Mouse (Mus musculus) embryonic facial prominence, embryonic 10.5 days (tissue): ENCODE measurements at regions not wholly inside any gene's neighbourhood (a gene's known extent, or its start where the extent isn't known, plus 50 kb on each side); places are given as distances from the start of the nearest gene placed in this dataset.
"Not testable (repeated sequence)": the region's sequence is repeated elsewhere in the genome, so short reads cannot be mapped to it uniquely, and the experiment has no call there.

Experiments used
- DNase-seq: peaks from one replicate; pipeline ENCODE4 v3.0.0-alpha.2; 2017; ENCODE audit warnings: low spot score
- H3K27ac ChIP-seq: fragments of 300-500 bp; sonication (generic); replicated peaks from 2 replicates; pipeline ENCODE4 v1.5.1; 2016; ENCODE audit warnings: mild to moderate bottlenecking
- H3K27me3 ChIP-seq: fragments of 300-500 bp; sonication (generic); replicated peaks from 2 replicates; pipeline ENCODE4 v1.6.1; 2016; ENCODE audit warnings: low read depth, mild to moderate bottlenecking; ENCODE audit not compliant: poor library complexity, severe bottlenecking
- H3K36me3 ChIP-seq: fragments of 300-500 bp; sonication (generic); replicated peaks from 2 replicates; pipeline ENCODE4 v1.6.1; 2016; ENCODE audit warnings: mild to moderate bottlenecking, moderate library complexity
- H3K4me1 ChIP-seq: fragments of 300-500 bp; sonication (generic); 2 replicates; pipeline ENCODE4 v1.6.1; 2016
- H3K4me3 ChIP-seq: fragments of 300-500 bp; sonication (generic); 2 replicates; pipeline ENCODE4 v1.5.1; 2016; ENCODE audit warnings: mild to moderate bottlenecking, moderate library complexity
- H3K9me3 ChIP-seq: fragments of 300-500 bp; sonication (generic); 2 replicates; pipeline ENCODE4 v1.6.1; 2016; ENCODE audit warnings: mild to moderate bottlenecking
- WGBS: fragments of 180-500 bp; shearing (Covaris S2); methylation state at CpG from one replicate; pipeline ENCODE4 v1.1.7; 2016; 5-methylcytosine and 5-hydroxymethylcytosine counted together

DNA sequence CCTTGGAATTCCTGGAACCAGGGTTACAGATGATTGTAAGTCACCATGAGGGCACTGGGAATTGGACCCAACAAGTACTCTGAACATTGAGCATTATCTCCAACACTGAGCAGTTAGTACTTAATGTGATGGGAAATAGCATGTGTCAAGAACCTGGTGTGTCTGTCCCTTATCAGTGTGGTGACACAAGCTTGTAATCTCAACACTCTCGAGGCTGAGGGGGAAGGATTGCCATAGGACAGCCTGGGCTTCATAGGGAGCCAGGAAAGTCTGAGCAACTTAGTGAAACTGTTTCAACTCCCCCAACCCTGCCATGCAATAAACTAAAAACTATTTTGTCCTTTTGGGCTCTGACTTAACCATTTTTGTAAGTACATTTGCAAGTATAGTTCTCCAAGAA lies 100.0 kb downstream of the Wdr20rt start:
- H3K4me1 ChIP-seq: no peaks in the 10 kb centered on the region
- no peak for DNase-seq
- no peaks in the 10 kb centered on the region for H3K9me3 ChIP-seq
- H3K27me3 ChIP-seq: no peaks in the 10 kb centered on the region
- WGBS: 71% methylated on average over 1 of the region's 1 CpGs
- H3K36me3 ChIP-seq: no peaks in the 10 kb centered on the region
- no peak overlapping the region for H3K27ac ChIP-seq
- H3K4me3 ChIP-seq: no peak overlapping the region

DNA sequence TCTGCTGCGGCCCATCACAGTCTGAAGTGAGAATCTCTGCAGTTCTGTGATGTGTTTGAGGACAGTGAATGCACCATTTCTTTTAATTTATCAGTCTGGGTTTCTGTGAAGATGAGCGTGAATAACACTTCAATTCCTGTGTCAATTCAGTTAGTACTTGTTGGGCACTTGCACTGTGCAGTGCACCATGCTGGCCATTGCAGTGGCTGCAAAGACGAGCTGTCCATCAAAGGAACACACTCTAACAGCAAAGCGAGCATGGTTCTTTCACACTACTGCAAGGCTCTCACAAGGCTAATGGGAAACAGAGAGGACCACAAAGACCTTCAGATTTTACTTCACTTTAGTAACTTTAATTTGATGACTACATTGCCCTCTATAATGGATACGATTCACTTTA lies 103.2 kb downstream of the Wdr20rt start:
- WGBS: 75% methylated on average over 5 of the region's 5 CpGs
- no peaks in the 10 kb centered on the region for H3K4me1 ChIP-seq
- H3K4me3 ChIP-seq: no peak overlapping the region
- DNase-seq: no peak
- H3K9me3 ChIP-seq: no peaks in the 10 kb centered on the region
- no peaks in the 10 kb centered on the region for H3K36me3 ChIP-seq
- no peaks in the 10 kb centered on the region for H3K27me3 ChIP-seq
- no peak overlapping the region for H3K27ac ChIP-seq

DNA sequence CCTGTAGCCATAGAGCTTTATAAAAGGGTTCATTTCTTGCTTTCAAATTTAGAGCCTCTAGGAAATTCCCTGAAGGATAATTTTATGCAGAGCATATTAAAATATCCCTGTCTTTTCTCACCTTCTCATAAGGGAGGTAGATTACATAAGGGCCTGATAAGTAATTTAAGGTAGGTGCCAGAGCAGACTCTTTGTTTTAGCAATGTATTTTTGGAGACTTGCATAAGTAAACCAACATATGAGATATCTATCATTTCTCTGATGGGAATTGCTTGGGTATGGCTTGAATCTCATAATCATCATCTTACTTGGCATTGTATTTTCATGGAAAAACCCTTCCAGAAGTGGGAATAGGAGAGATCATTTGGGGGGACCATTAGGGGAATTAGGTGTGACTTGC lies 104.4 kb downstream of the Wdr20rt start:
- no peaks in the 10 kb centered on the region for H3K27me3 ChIP-seq
- H3K4me3 ChIP-seq: no peak overlapping the region
- no peak overlapping the region for H3K27ac ChIP-seq
- H3K9me3 ChIP-seq: no peaks in the 10 kb centered on the region
- no peaks in the 10 kb centered on the region for H3K4me1 ChIP-seq
- DNase-seq: no peak
- H3K36me3 ChIP-seq: no peaks in the 10 kb centered on the region

- no peaks in the 10 kb centered on the region for H3K9me3 ChIP-seq
- H3K4me1 ChIP-seq: no peaks in the 10 kb centered on the region
- WGBS: 71% methylated on average over 2 of the region's 2 CpGs
- no peak overlapping the region for H3K4me3 ChIP-seq
- no peaks in the 10 kb centered on the region for H3K36me3 ChIP-seq
- H3K27me3 ChIP-seq: no peaks in the 10 kb centered on the region
- H3K27ac ChIP-seq: no peak overlapping the region
- DNase-seq: no peak
These were observed 114.7 kb downstream of the Wdr20rt start for GRCm38 (mm10) chr12:65340009-65340408.

DNA sequence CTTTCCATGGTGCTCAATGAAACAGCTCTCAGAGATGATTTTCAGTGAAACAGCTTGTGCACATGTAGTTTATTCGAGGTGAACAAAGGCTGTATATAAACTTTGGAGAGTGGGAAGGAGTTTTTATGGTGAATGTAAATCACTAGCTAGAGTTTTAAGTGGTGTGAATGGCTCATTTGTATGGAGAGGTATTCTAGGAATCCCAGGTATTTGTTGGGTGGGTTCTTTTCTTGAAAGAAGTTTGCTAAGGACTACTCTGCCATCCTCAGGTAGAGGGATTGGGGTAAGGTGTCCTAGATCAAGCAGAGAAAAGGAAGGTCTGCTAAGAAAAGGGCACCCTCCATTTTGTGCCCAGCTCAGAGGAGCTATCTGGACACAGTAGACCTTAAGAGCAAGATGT lies 121.9 kb downstream of the Wdr20rt start:
- H3K9me3 ChIP-seq: no peaks in the 10 kb centered on the region
- no peak for DNase-seq
- no peaks in the 10 kb centered on the region for H3K36me3 ChIP-seq
- H3K27ac ChIP-seq: no peak overlapping the region
- 0 out of 2 replicates have a peak, but pooled peaks cover 2% of the 10 kb centered on the region for H3K4me1 ChIP-seq
- WGBS: 65% methylated on average over 1 of the region's 1 CpGs
- H3K4me3 ChIP-seq: no peak overlapping the region
- H3K27me3 ChIP-seq: no peaks in the 10 kb centered on the region

- H3K36me3 ChIP-seq: no peaks in the 10 kb centered on the region
- H3K27me3 ChIP-seq: no peaks in the 10 kb centered on the region
- DNase-seq: no peak
- 0 out of 2 replicates have a peak, but pooled peaks cover 2% of the 10 kb centered on the region for H3K4me1 ChIP-seq
- WGBS: 79% methylated on average over 4 of the region's 4 CpGs
- no peak overlapping the region for H3K27ac ChIP-seq
- no peak overlapping the region for H3K4me3 ChIP-seq
- H3K9me3 ChIP-seq: no peaks in the 10 kb centered on the region
These were observed 124.2 kb downstream of the Wdr20rt start for GRCm38 (mm10) chr12:65349535-65349934.

- DNase-seq: no peak
- WGBS: 65% methylated on average over 4 of the region's 4 CpGs
- Histone ChIP-seq H3K9me3 (no peaks in the 10 kb centered on the region), H3K36me3 (no peaks in the 10 kb centered on the region), H3K27me3 (no peaks in the 10 kb centered on the region), H3K4me1 (no peaks in the 10 kb centered on the region), H3K27ac (no peak overlapping the region), H3K4me3 (no peak overlapping the region)
These were observed 138.9 kb downstream of the Wdr20rt start for GRCm38 (mm10) chr12:65364179-65364578.

DNA sequence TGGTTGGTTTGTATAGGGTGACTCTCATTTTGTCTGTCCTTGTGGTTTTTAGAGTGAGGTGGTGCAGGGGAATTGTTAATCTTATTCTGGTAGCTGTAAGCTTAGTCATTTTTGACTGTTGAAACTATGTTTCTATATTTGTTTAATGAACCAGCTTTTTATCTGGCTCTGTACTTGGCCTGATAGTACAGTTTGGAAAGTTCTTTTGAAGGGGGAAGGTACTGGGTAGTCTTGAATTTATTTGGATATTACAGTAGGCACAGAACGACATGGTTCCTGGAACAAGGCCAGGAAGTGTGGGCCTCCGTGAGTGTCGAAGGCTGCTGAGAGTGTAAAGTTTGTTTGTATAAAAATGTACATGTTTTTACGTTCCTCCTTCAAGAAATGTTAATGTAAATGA lies 142.0 kb downstream of the Wdr20rt start:
- WGBS: 81% methylated on average over 4 of the region's 4 CpGs
- no peaks in the 10 kb centered on the region for H3K27me3 ChIP-seq
- H3K4me3 ChIP-seq: no peak overlapping the region
- H3K9me3 ChIP-seq: no peaks in the 10 kb centered on the region
- no peaks in the 10 kb centered on the region for H3K36me3 ChIP-seq
- no peak for DNase-seq
- H3K4me1 ChIP-seq: no peaks in the 10 kb centered on the region
- H3K27ac ChIP-seq: no peak overlapping the region

DNA sequence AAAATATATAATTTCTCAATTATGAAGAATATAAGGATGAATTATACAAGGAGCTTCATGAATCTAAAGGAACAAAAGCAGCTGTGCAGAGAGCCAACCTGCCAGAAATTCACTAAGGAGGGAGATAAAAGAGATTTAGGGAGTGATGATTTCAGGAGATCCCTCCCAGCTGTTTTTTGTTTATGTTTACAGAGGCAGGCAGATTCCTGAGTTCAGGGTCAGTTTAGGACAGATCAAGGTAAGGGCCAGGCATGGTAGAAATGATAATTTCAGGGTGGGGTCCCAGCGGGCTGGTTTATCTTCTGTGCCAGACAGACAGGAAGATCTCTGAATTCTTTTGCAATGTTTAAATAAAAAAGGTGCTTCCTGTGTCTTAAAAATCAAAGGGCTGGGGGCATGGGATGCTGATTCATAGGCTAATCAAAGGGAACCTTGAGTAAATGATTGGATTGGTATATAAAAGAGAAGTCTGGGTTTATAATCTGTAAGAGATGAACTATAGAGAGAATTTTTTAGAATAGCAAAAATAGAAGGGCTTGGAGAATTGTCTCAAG lies 142.6 kb downstream of the Wdr20rt start:
- no peaks in the 10 kb centered on the region for H3K27me3 ChIP-seq
- H3K9me3 ChIP-seq: no peaks in the 10 kb centered on the region
- H3K27ac ChIP-seq: no peak overlapping the region
- no peaks in the 10 kb centered on the region for H3K36me3 ChIP-seq
- H3K4me1 ChIP-seq: no peaks in the 10 kb centered on the region
- WGBS: 82% methylated on average over 1 of the region's 1 CpGs
- H3K4me3 ChIP-seq: no peak overlapping the region
- DNase-seq: no peak

DNA sequence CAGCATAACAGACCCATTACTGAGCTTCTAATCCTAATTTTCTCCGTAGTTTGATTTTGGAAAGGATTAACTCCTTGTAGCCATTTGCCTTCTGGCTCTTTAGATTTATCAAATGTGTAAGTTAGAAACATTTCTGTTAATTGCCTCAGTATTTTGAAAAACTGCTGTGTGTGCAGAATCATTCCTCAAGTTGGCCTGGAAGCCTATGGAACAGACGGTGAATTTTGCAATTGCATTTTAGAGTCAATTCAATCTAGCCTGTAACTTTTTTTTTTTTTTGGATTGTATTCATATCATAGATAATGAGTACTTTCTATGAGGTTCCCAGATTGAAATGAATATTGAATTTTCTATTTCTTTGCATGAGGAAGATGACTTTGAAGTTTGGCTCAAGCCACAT lies 146.3 kb downstream of the Wdr20rt start:
- WGBS: 93% methylated on average over 2 of the region's 2 CpGs
- no peak for DNase-seq
- Histone ChIP-seq H3K27ac (no peak overlapping the region), H3K27me3 (no peaks in the 10 kb centered on the region), H3K4me1 (no peaks in the 10 kb centered on the region), H3K36me3 (no peaks in the 10 kb centered on the region), H3K9me3 (no peaks in the 10 kb centered on the region), H3K4me3 (no peak overlapping the region)

DNA sequence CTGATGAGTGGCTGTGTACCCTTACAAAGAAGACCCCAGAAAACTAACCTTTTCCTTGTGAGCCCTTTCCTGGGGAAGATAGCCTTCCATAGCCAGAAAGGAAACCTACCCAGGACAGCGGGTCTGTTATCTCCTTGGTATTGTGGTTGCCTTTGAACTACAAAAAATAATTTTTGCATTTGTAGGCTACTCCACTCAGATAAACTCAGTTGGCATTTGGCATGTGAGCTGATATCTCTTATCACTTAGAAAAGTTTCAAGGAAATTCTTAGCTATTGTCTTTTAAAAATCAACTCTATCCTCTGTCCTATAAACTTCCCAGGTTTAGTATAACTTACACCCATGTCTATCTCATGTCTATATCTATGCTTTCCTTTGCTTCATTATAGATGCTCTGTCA lies 154.0 kb downstream of the Wdr20rt start:
- WGBS: 98% methylated on average over 1 of the region's 1 CpGs
- H3K4me3 ChIP-seq: no peak overlapping the region
- H3K36me3 ChIP-seq: no peaks in the 10 kb centered on the region
- no peaks in the 10 kb centered on the region for H3K27me3 ChIP-seq
- H3K27ac ChIP-seq: no peak overlapping the region
- H3K4me1 ChIP-seq: no peaks in the 10 kb centered on the region
- no peaks in the 10 kb centered on the region for H3K9me3 ChIP-seq
- no peak for DNase-seq

DNA sequence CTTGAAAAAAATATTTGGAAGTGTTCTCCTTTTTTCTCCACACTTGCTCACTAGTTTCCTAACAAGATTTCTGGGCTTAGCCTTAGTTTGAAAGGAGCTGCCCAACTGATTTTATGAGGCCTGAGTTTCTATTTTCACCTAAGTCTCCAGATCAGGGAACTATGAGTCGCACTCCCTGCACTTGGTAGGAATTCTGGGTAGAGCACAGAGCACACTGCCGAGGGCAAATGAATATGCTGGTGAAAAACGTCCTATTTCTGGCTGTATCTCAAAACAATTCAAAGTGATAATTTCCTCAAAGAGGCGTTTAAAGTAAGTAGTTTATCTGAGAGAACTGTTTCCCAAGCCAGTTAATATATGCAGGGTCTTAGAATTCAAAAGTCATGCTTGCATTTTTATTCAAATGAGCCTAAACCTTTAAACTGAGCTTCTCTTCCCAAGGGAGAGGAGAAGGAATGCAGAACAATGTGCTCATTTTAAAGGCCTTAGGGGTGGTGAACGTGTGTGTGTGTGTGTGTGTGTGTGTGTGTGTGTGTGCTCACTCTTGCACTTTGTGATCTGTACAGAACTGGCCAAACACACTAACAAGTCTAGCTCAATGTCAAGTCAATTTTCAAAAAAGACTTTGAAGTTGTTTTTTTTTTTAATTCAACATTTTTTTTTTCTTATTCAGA lies 156.9 kb downstream of the Wdr20rt start:
- Histone ChIP-seq H3K4me1 (no peaks in the 10 kb centered on the region), H3K27me3 (no peaks in the 10 kb centered on the region), H3K36me3 (no peaks in the 10 kb centered on the region), H3K27ac (no peak overlapping the region), H3K4me3 (no peak overlapping the region), H3K9me3 (no peaks in the 10 kb centered on the region)
- WGBS: 43% methylated on average over 5 of the region's 5 CpGs
- DNase-seq: no peak

DNA sequence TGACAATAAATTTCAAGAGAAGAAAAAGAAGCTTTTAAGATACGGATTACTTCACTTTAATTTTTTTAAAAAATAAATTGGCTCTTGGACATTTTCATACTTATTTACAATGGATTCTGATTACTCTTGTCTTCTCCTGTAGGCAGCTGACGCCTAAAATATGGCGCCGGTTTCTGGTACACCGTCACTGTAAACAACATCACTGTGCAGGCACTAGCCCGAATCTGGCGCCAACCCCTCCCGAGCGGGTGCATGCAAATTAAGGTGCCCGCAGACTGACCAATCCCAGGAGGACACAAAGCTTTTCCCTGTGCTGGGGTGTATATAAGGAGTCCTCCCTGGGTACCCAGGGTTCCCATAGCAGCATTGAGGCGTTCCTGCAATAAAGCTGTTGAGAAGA lies 157.5 kb downstream of the Wdr20rt start:
- H3K9me3 ChIP-seq, DNase-seq, H3K4me1 ChIP-seq, H3K36me3 ChIP-seq, H3K4me3 ChIP-seq, H3K27ac ChIP-seq, H3K27me3 ChIP-seq: not testable (repeated sequence)
- WGBS: 92% methylated on average over 11 of the region's 11 CpGs
